Mouse (Mus musculus): Measurements from ENCODE around the gene Tnfrsf21. TPM values are rescaled to one million over a fixed set of nuclear protein-coding genes. Genes with fewer than 3 reads are reported as not detected.

The Tnfrsf21 gene
- polyA plus RNA-seq, 1 experiment from 2014 or later = 11.8 TPM

DNA sequence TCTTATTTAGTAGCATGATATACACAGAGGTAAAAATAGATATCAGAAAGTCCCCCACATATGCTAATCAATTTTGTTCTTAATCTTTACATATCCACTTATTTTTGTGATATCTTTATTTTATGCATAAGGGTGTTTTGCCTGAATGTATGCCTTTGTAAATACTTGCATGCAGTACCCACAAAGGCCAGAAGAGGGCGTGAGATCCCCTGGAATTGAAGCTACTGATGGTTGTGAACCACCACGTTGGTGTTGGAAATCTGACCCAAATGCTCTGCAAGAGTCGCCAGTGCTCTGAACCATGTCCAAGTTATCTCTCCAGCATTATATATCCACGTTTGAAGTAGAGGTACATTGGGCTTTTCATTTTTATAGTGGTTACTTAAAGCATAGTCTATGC, 28.7 kb upstream of the Tnfrsf21 start:
- no peak overlapping the region for H3K4me2 ChIP-seq
- H3K4me1 ChIP-seq (ENCODE audit: control insufficient read depth, insufficient read depth, low read length) = no peaks in the 10 kb centered on the region
- H3K27me3 ChIP-seq (ENCODE audit: control insufficient read depth, insufficient read depth, low read length) = no peaks in the 10 kb centered on the region
- WGBS (ENCODE audit: insufficient replicate concordance) = 28% methylated on average over 4 of the region's 4 CpGs
- H3K9me3 ChIP-seq (replicated peaks; ENCODE audit: control insufficient read depth, low read length) = no peaks in the 10 kb centered on the region
- no peak overlapping the region for H3K4me3 ChIP-seq (ENCODE audit: low read depth, low read length)
- no peak overlapping the region for H3K27ac ChIP-seq (ENCODE audit: low read depth, low read length)
- no peak for ATAC-seq (replicated peaks; ENCODE audit: insufficient number of reproducible peaks, low FRiP score, low TSS enrichment)
- H3K9ac ChIP-seq (ENCODE audit: low read depth, low read length) = no peak overlapping the region
- H3K36me3 ChIP-seq (ENCODE audit: control insufficient read depth, insufficient read depth, low read length) = no peaks in the 10 kb centered on the region

DNA sequence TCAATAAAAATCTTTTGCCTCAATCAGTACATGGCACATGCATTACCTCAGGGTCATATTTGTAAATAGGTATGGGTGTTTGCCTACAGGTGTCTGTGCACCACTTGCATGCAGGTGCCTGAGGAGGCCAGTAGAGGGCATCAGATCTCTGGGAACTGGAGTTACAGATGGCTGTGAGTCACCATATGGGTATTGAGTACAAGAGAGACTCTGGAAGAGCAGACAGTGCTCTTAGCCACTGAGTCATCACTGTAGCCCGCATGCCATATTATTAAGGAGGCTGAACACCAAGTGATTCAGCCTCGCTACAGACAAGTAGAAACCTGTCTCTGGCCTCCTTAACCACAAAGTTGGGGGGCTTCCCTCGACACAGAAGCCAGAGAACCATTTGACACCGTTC, 26.4 kb upstream of the Tnfrsf21 start:
- no peaks in the 10 kb centered on the region for H3K4me1 ChIP-seq (ENCODE audit: control insufficient read depth, insufficient read depth, low read length)
- no peak for ATAC-seq (replicated peaks; ENCODE audit: insufficient number of reproducible peaks, low FRiP score, low TSS enrichment)
- 90% methylated on average over 4 of the region's 4 CpGs for WGBS (ENCODE audit: insufficient replicate concordance)
- no peaks in the 10 kb centered on the region for H3K36me3 ChIP-seq (ENCODE audit: control insufficient read depth, insufficient read depth, low read length)
- no peak overlapping the region for H3K9ac ChIP-seq (ENCODE audit: low read depth, low read length)
- no peak overlapping the region for H3K4me3 ChIP-seq (ENCODE audit: low read depth, low read length)
- H3K27ac ChIP-seq (ENCODE audit: low read depth, low read length) = no peak overlapping the region
- no peak overlapping the region for H3K4me2 ChIP-seq
- H3K9me3 ChIP-seq (replicated peaks; ENCODE audit: control insufficient read depth, low read length) = no peaks in the 10 kb centered on the region
- no peaks in the 10 kb centered on the region for H3K27me3 ChIP-seq (ENCODE audit: control insufficient read depth, insufficient read depth, low read length)

DNA sequence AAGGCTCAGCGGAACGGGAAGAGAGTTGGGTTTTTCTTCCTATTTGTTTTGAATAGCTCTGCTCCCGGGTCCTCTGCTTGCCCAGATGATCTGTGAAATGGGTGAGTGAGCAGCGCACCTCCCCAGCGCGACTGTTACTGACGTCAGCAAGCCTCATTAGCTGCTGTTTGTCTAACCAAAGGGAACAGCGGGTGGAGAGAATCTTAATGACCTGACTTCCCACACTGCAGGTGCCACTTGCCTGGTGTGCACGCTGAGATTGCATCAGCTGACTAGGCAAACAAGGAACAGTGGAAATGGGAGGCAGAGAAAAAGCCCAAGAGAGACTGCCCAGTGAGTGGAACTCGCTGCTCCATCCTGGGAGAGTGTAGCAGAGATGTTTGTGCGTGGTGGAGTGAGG, 25.2 kb upstream of the Tnfrsf21 start:
- H3K9me3 ChIP-seq (replicated peaks; ENCODE audit: control insufficient read depth, low read length) = no peaks in the 10 kb centered on the region
- H3K4me2 ChIP-seq = no peak overlapping the region
- no peaks in the 10 kb centered on the region for H3K27me3 ChIP-seq (ENCODE audit: control insufficient read depth, insufficient read depth, low read length)
- H3K4me3 ChIP-seq (ENCODE audit: low read depth, low read length) = no peak overlapping the region
- no peaks in the 10 kb centered on the region for H3K4me1 ChIP-seq (ENCODE audit: control insufficient read depth, insufficient read depth, low read length)
- no peak for ATAC-seq (replicated peaks; ENCODE audit: insufficient number of reproducible peaks, low FRiP score, low TSS enrichment)
- H3K9ac ChIP-seq (ENCODE audit: low read depth, low read length) = no peak overlapping the region
- H3K27ac ChIP-seq (ENCODE audit: low read depth, low read length) = no peak overlapping the region
- H3K36me3 ChIP-seq (ENCODE audit: control insufficient read depth, insufficient read depth, low read length) = no peaks in the 10 kb centered on the region
- WGBS (ENCODE audit: insufficient replicate concordance) = 46% methylated on average over 11 of the region's 11 CpGs

DNA sequence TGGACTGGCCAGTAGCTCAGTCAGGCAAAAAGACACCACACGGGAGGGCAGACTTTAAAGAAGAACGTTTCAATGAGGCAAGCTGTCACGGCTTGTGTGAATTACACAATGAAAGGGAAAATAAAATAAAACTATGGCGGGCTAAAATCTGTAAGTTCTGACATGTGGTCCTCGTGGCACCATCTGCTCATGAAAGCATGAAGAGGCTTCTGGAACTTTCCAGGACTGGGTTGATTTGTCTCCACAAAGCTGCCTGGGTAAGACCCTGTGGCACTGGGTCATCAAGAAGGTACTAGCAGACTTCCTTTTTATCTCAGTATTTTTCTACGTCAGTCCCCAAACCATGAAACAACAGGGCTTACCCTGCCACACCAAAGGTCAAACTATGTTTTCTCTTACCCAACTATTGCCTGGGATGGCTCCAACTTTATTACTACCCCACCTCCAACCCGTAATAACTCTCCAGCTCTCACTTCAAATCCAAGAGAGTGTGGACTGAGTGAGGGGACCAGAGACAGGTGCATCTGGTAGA, 16.8 kb upstream of the Tnfrsf21 start:
- no peak overlapping the region for H3K9ac ChIP-seq (ENCODE audit: low read depth, low read length)
- no peaks in the 10 kb centered on the region for H3K27me3 ChIP-seq (ENCODE audit: control insufficient read depth, insufficient read depth, low read length)
- no peak overlapping the region for H3K4me3 ChIP-seq (ENCODE audit: low read depth, low read length)
- H3K27ac ChIP-seq (ENCODE audit: low read depth, low read length) = no peak overlapping the region
- no peaks in the 10 kb centered on the region for H3K4me1 ChIP-seq (ENCODE audit: control insufficient read depth, insufficient read depth, low read length)
- no peaks in the 10 kb centered on the region for H3K9me3 ChIP-seq (replicated peaks; ENCODE audit: control insufficient read depth, low read length)
- H3K36me3 ChIP-seq (ENCODE audit: control insufficient read depth, insufficient read depth, low read length) = no peaks in the 10 kb centered on the region
- no peak overlapping the region for H3K4me2 ChIP-seq
- 75% methylated on average over 7 of the region's 7 CpGs for WGBS (ENCODE audit: insufficient replicate concordance)
- ATAC-seq (replicated peaks; ENCODE audit: insufficient number of reproducible peaks, low FRiP score, low TSS enrichment) = no peak

DNA sequence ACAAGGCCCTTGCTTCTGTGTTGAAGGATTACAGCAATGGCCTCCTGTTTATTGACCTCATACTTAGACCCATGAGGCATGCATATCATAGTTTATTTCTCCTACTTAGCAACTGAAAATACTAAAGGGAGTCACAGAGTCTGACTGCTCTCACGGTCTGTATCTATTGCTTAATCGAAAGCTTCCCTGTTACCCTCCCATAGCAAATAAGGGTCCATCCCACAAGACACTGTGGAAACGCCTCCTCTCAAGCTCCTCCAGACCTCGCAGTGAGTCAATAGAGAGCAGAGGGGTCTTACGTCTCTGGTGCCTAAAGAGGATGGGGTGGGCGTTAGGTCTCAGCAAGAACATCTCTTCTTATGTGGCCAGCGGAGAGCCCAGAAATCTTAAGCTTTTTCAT, 15.8 kb upstream of the Tnfrsf21 start:
- H3K9me3 ChIP-seq (replicated peaks; ENCODE audit: control insufficient read depth, low read length) = no peaks in the 10 kb centered on the region
- no peaks in the 10 kb centered on the region for H3K36me3 ChIP-seq (ENCODE audit: control insufficient read depth, insufficient read depth, low read length)
- no peaks in the 10 kb centered on the region for H3K4me1 ChIP-seq (ENCODE audit: control insufficient read depth, insufficient read depth, low read length)
- ATAC-seq (replicated peaks; ENCODE audit: insufficient number of reproducible peaks, low FRiP score, low TSS enrichment) = no peak
- WGBS (ENCODE audit: insufficient replicate concordance) = 85% methylated on average over 7 of the region's 7 CpGs
- H3K27ac ChIP-seq (ENCODE audit: low read depth, low read length) = no peak overlapping the region
- H3K9ac ChIP-seq (ENCODE audit: low read depth, low read length) = no peak overlapping the region
- no peak overlapping the region for H3K4me3 ChIP-seq (ENCODE audit: low read depth, low read length)
- no peak overlapping the region for H3K4me2 ChIP-seq
- H3K27me3 ChIP-seq (ENCODE audit: control insufficient read depth, insufficient read depth, low read length) = no peaks in the 10 kb centered on the region

DNA sequence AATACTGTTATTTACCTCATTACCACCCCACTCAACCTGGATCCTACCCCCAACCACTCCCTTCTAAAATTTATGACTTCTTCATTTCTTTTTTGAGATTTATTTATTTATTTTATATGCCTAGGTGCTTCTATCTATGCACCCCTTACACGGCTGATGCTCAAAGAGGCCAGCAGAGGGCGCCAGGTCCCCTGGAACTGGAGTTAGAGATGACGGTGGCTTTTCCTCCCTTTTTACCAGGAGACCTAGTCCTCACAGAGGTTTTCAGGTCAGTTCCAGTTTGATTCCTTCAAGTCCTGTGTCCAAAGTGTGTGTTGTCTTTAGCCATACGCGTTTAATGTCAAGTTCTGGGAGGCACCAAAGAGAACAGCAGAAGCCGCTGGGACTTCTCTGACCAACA, 3.6 kb upstream of the Tnfrsf21 start:
- Histone ChIP-seq H3K27ac (ENCODE audit: low read depth, low read length) (no peak overlapping the region), H3K9me3 (replicated peaks; ENCODE audit: control insufficient read depth, low read length) (no peaks in the 10 kb centered on the region), H3K4me2 (no peak overlapping the region), H3K36me3 (ENCODE audit: control insufficient read depth, insufficient read depth, low read length) (no peaks in the 10 kb centered on the region), H3K4me3 (ENCODE audit: low read depth, low read length) (no peak overlapping the region), H3K9ac (ENCODE audit: low read depth, low read length) (no peak overlapping the region), H3K4me1 (ENCODE audit: control insufficient read depth, insufficient read depth, low read length) (no peaks in the 10 kb centered on the region), H3K27me3 (ENCODE audit: control insufficient read depth, insufficient read depth, low read length) (no peaks in the 10 kb centered on the region)
- ATAC-seq (replicated peaks; ENCODE audit: insufficient number of reproducible peaks, low FRiP score, low TSS enrichment) = no peak
- 22% methylated on average over 6 of the region's 6 CpGs for WGBS (ENCODE audit: insufficient replicate concordance)

DNA sequence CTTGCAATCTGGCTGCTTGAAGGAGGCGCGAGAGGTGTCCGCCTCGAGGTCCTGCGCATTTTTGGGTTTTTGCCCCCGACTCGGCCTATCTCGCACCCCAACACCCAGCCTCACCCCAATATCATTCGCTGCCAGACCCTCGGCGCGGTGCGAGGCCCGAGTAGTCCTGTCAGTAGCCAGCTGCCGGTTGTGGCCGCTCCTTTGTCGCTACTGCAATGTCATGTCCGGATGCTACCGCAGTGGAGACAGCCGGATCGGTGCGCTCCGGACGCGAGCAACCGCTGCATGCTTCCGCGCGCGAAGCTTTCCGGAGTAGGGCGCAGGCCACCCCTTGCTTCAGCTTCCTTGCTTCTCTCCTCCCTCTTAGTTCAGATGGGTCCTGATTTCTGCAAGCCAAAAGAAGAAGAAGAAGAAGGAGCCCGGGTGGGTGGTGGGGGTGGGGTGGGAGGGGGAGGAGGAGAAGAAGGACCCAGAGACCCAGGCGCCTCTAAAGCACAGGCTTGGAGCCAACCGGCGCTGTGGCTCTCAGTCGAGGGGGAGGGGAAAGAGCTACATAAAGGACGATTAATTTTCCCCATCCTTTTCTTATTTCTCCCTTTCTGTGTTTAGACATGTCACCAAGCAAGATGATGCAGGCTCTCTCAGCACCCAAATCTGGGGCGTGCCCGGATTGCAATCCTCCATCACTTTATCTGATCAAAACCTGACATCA, 1.1 kb downstream of the Tnfrsf21 start:
- Histone ChIP-seq H3K27ac (ENCODE audit: low read depth, low read length) (no peak overlapping the region), H3K4me3 (ENCODE audit: low read depth, low read length) (peak overlapping the region; percentile 58), H3K27me3 (ENCODE audit: control insufficient read depth, insufficient read depth, low read length) (no peaks in the 10 kb centered on the region), H3K36me3 (ENCODE audit: control insufficient read depth, insufficient read depth, low read length) (no peaks in the 10 kb centered on the region), H3K9ac (ENCODE audit: low read depth, low read length) (peak overlapping the region; percentile 77), H3K9me3 (replicated peaks; ENCODE audit: control insufficient read depth, low read length) (no peaks in the 10 kb centered on the region), H3K4me2 (peak overlapping the region; percentile 100), H3K4me1 (ENCODE audit: control insufficient read depth, insufficient read depth, low read length) (no peaks in the 10 kb centered on the region)
- ATAC-seq (replicated peaks; ENCODE audit: insufficient number of reproducible peaks, low FRiP score, low TSS enrichment) = peak; percentile 40; the same call in 1 of the 2 replicates
- WGBS (ENCODE audit: insufficient replicate concordance) = 2% methylated on average over 36 of the region's 40 CpGs

DNA sequence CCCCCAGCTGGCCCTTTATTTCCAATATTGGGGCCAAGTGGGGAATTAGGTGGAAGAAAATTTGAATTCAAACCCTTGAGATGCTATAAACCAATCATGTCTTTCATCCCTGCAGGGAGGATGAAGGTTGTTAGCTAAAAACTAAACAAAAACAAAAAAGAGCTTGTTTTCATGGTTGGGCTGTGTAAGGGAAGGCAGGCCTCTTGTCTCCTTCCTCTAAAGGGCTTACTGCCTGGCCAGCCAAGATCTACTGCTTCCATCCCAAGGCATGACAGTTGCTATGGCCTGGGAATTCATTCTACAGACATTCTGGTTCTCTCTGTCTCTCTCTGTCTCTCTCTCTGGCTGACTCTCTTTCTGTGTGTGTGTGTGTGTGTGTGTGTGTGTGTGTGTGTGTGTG, 1.7 kb downstream of the Tnfrsf21 start:
- peak overlapping the region; percentile 100 for H3K4me2 ChIP-seq
- no peaks in the 10 kb centered on the region for H3K36me3 ChIP-seq (ENCODE audit: control insufficient read depth, insufficient read depth, low read length)
- no peak for ATAC-seq (replicated peaks; ENCODE audit: insufficient number of reproducible peaks, low FRiP score, low TSS enrichment)
- H3K27me3 ChIP-seq (ENCODE audit: control insufficient read depth, insufficient read depth, low read length) = no peaks in the 10 kb centered on the region
- H3K9me3 ChIP-seq (replicated peaks; ENCODE audit: control insufficient read depth, low read length) = no peaks in the 10 kb centered on the region
- peak overlapping the region; percentile 58 for H3K4me3 ChIP-seq (ENCODE audit: low read depth, low read length)
- H3K4me1 ChIP-seq (ENCODE audit: control insufficient read depth, insufficient read depth, low read length) = no peaks in the 10 kb centered on the region
- no peak overlapping the region for H3K27ac ChIP-seq (ENCODE audit: low read depth, low read length)
- no peak overlapping the region; the same call in 1 of the 2 replicates for H3K9ac ChIP-seq (ENCODE audit: low read depth, low read length)

DNA sequence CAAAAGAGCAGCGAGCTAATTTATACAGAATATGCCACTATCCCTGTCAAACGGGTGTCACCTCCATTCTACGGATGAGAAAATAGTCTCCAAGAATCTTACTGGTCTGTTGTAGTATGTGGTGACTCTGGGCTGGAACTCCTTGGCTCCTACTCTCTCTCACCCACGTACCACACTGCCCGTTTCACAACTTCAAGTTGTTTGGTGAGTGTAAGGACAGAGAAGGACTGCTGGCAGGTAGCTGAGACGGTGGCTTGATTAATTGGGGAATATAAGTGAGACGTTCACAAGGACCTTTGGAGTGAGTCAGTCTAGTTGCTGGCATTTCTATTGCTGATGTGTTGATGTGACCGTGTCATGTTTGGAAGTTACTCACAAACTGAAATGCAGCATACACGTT, 3.3 kb downstream of the Tnfrsf21 start:
- Histone ChIP-seq H3K4me1 (ENCODE audit: control insufficient read depth, insufficient read depth, low read length) (no peaks in the 10 kb centered on the region), H3K36me3 (ENCODE audit: control insufficient read depth, insufficient read depth, low read length) (no peaks in the 10 kb centered on the region), H3K9ac (ENCODE audit: low read depth, low read length) (no peak overlapping the region), H3K9me3 (replicated peaks; ENCODE audit: control insufficient read depth, low read length) (no peaks in the 10 kb centered on the region), H3K4me3 (ENCODE audit: low read depth, low read length) (no peak overlapping the region), H3K27me3 (ENCODE audit: control insufficient read depth, insufficient read depth, low read length) (no peaks in the 10 kb centered on the region), H3K4me2 (no peak overlapping the region), H3K27ac (ENCODE audit: low read depth, low read length) (no peak overlapping the region)
- 90% methylated on average over 9 of the region's 9 CpGs for WGBS (ENCODE audit: insufficient replicate concordance)
- no peak for ATAC-seq (replicated peaks; ENCODE audit: insufficient number of reproducible peaks, low FRiP score, low TSS enrichment)
